Mouse (Mus musculus): ENCODE results near the gene Tifa. TPM values are rescaled to one million over a fixed set of nuclear protein-coding genes. Genes with fewer than 3 reads are reported as not detected.
A peak's percentile ranks its signal among the peaks of the same experiment; 100 is the strongest.

The Tifa gene
- polyA plus RNA-seq, 1 experiment from 2014 or later, result 3.4 TPM

DNA sequence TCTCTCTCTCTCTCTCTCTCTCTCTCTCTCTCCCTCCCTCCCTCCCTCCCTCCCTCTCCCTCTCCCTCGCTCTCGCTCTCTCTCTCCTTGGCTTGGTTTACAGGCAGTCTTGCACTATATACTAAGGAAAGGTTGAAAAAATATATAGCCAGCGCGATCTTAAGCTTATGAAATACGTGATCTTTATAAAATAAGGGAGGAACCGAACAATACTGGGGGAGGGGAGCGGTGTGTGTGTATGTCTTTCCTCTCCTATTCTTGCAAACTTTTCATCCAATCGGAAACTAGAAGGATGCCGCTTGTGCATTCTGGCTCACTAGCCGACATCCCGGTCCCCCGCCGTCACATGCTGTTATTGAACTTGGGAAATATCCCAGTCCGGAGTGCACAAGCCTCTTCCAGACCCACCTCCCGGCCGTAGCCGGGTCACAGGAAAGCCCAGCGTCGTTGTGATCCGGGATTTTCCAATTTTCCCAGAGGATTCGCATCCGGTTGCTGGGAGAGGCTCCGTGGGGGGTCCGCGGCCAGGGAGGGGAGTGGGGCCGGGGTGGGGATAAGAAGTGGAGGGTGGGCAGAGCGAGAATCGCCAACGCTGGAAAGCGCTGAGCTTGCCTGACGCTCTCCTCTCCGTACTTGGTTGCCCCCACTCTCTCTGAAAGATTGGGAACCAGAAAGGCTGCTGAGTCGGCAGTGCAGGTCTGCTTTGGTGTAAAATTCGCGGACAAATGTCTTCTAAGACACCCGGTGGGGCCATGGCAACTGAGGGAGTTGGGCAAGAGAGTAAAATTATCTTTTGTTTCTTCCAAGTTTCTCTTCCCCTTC, 840 bp downstream of the Tifa start:
- H3K27me3 ChIP-seq, result peaks cover 34% of the 10 kb centered on the region
- 1% methylated on average over 35 of the region's 36 CpGs for WGBS
- peaks cover 16% of the 10 kb centered on the region for H3K4me1 ChIP-seq
- H3K4me2 ChIP-seq (replicated peaks), result peak overlapping the region; percentile 98
- H3K36me3 ChIP-seq, result no peaks in the 10 kb centered on the region
- H3K9ac ChIP-seq, result peak overlapping the region; percentile 70
- H3K9me3 ChIP-seq, result no peaks in the 10 kb centered on the region
- H3K4me3 ChIP-seq, result peak overlapping the region; percentile 64
- ATAC-seq (ENCODE audit: low FRiP score, low read depth), result peak; percentile 49; the same call in 1 of the 2 replicates
- H3K27ac ChIP-seq, result no peak overlapping the region

DNA sequence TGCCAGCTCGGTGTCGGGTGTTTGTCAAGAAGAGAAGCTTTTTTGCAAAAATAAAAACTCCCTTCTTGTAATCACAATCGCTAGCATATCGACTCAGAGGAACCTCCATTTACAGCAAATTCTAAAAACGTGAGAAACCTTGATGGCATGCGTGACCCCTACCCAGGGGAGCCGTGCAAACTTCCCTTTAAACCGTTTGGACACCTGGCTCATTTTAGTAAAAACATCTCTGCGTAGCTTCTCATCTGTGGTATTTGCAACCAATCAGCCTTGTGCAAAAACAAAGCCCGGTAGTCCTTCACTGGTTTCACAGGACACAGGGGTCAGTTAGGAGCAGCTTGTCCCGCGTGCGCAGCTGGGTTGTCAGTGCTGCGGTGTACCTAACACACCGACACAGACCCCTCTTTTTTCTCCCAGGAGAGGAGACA, 1.5 kb downstream of the Tifa start:
- no peak for ATAC-seq (ENCODE audit: low FRiP score, low read depth)

DNA sequence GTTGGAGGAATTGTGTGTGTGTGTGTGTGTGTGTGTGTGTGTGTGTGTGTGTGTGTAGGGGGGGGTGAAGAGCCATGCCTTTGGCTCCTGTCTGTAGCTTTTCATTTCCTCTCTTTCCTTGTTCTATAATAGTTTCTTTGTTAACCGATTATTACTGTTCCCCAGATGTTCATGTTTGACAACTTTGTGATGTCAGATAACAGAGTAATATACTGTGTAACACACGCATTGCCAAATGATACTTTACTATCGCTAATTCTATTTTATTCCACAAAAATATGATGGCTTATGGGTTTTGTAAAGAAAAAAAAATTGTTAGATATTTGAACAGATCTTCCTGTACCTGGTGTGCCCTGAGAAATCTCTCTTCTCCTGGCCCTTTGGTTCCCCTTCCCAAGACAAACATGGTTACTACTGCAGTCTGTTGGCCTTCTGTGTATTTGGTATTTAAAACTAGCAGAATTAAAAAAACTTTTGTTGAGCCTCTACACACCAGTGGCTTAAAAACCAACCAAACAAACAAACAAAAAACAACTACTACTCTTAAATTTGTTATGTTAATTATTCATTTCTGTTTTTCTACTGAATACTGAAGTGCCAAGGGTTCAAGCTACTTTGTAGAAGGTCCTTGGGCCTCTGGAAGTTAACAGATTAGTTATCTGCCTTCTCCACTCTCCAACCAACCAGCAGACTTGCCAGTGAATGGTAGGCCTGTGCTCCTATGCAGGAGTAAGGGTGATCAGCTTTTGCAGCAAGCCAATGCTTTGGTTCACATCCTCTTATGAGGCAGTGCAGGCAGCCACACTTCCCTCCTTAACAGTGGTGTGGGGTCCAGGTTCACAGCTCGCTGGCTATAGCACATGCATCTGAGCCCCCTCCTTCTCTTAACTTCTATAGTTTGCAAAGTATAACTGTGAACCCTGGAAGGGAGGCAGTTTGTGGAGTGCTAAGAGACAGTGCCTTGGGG, 2.3 kb downstream of the Tifa start:
- WGBS, result 49% methylated on average over 4 of the region's 4 CpGs
- H3K4me2 ChIP-seq (replicated peaks), result peak overlapping the region; percentile 98; the same call in 1 of the 2 replicates
- no peaks in the 10 kb centered on the region for H3K36me3 ChIP-seq
- H3K4me3 ChIP-seq, result peak overlapping the region; percentile 64; the same call in 1 of the 2 replicates
- H3K4me1 ChIP-seq, result peaks cover 16% of the 10 kb centered on the region
- ATAC-seq (ENCODE audit: low FRiP score, low read depth), result no peak
- no peak overlapping the region for H3K27ac ChIP-seq
- H3K9ac ChIP-seq, result no peak overlapping the region
- H3K9me3 ChIP-seq, result no peaks in the 10 kb centered on the region
- H3K27me3 ChIP-seq, result peaks cover 32% of the 10 kb centered on the region

More for the DNA sequence above, 1.5 kb downstream of the Tifa start:
- no peaks in the 10 kb centered on the region for H3K9me3 ChIP-seq
- no peaks in the 10 kb centered on the region for H3K36me3 ChIP-seq
- H3K9ac ChIP-seq, result 0 out of 2 replicates have a peak overlapping the region, but pooled peaks have one; percentile 70
- H3K27me3 ChIP-seq, result peaks cover 34% of the 10 kb centered on the region
- peak overlapping the region; percentile 98 for H3K4me2 ChIP-seq (replicated peaks)
- 3% methylated on average over 15 of the region's 15 CpGs for WGBS
- H3K27ac ChIP-seq, result no peak overlapping the region
- peak overlapping the region; percentile 64 for H3K4me3 ChIP-seq
- peaks cover 16% of the 10 kb centered on the region for H3K4me1 ChIP-seq

DNA sequence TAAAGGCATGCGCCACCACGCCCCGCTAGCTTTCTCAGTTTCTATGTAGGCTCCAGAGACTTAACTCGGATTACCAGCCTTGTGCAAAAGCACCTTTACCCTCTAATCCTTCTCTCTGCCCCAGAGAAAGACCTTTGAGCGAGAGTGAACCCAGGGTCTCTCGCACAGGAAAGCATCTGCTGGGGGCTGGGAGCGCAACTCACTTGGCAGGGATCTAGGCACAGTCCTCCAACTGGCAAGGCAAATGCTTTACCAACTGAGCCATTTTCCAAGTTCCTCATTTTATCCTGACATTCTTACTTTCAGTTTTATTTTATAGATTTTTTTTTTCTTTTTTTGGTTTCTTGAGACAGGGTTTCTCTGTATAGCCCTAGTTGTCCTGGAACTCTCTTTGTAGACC, 3.4 kb downstream of the Tifa start:
- H3K4me2 ChIP-seq (replicated peaks), result no peak overlapping the region
- 81% methylated on average over 7 of the region's 7 CpGs for WGBS

DNA sequence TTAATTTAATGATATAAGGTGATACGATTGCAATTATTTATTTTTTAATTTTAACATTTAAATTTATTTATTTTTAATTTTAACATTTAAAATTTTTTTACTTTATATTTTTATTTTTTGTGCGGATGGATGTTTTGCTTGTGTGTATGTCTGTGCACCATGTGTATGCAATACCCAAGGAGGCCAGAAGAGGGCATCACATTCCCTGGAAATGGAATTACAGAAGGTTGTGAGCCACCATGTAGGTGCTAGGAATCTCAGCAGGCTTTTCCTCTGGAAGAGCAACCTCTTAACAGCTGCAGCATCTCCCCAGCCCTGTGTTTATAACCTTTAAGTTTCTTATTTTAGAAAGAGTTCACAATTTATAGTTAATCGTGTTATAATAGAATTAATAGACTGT, 6.2 kb downstream of the Tifa start:
- Histone ChIP-seq H3K9ac (no peak overlapping the region), H3K9me3 (no peaks in the 10 kb centered on the region)

More for the DNA sequence above, 3.4 kb downstream of the Tifa start:
- Histone ChIP-seq H3K4me1 (peaks cover 16% of the 10 kb centered on the region), H3K4me3 (no peak overlapping the region), H3K9me3 (no peaks in the 10 kb centered on the region), H3K9ac (no peak overlapping the region), H3K36me3 (no peaks in the 10 kb centered on the region), H3K27ac (no peak overlapping the region), H3K27me3 (peaks cover 27% of the 10 kb centered on the region)
- no peak for ATAC-seq (ENCODE audit: low FRiP score, low read depth)

DNA sequence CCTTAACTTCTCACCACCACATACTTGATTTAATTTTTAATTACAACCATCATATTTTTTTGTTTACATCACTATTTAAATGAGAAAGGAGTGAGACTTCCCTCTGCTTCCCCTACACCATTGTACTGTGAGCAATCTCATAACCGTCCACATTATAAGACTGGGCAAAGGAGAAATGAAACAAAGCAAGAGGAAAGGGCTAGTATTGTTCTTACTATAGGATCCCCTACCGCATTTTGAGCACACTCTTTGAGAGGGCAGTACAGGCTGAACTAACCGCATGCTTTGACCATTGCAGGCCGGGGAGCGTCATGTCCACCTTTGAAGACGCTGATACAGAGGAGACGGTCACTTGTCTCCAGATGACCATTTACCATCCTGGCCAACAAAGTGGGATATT, 6.7 kb downstream of the Tifa start:
- Histone ChIP-seq H3K4me1 (peaks cover 1% of the 10 kb centered on the region), H3K27ac (no peak overlapping the region), H3K27me3 (peaks cover 7% of the 10 kb centered on the region), H3K4me3 (no peak overlapping the region), H3K9me3 (no peaks in the 10 kb centered on the region), H3K9ac (no peak overlapping the region), H3K4me2 (replicated peaks) (no peak overlapping the region), H3K36me3 (no peaks in the 10 kb centered on the region)
- no peak for ATAC-seq (ENCODE audit: low FRiP score, low read depth)
- 92% methylated on average over 7 of the region's 7 CpGs for WGBS

More for the DNA sequence above, 6.2 kb downstream of the Tifa start:
- no peak for ATAC-seq (ENCODE audit: low FRiP score, low read depth)
- Histone ChIP-seq H3K4me2 (replicated peaks) (no peak overlapping the region), H3K4me3 (no peak overlapping the region), H3K4me1 (peaks cover 6% of the 10 kb centered on the region), H3K27me3 (peaks cover 8% of the 10 kb centered on the region), H3K36me3 (no peaks in the 10 kb centered on the region), H3K27ac (no peak overlapping the region)
- 92% methylated on average over 3 of the region's 3 CpGs for WGBS

DNA sequence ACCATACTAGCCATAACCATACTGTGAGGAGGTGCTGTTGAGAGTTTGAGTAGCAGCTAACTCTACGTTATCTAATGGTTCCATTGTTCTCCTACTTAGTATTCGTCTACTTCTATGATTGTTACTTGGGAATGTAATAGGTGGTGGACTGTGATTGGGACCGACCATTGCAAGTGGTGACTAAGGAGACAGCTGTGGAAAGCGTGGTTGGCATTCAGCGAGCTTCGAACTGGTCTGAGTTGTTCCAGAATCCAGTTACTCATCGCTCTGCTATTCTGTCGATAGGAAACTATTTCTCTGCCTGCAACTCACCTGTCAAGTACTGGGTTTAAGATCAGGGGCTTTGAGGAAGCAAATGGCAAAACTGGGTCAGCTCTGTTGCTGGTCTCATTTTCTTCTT, 11.6 kb downstream of the Tifa start:
- no peak overlapping the region for H3K4me2 ChIP-seq (replicated peaks)
- H3K9me3 ChIP-seq, result no peaks in the 10 kb centered on the region
- 93% methylated on average over 8 of the region's 8 CpGs for WGBS
- no peak overlapping the region for H3K9ac ChIP-seq
- no peaks in the 10 kb centered on the region for H3K27me3 ChIP-seq
- no peak overlapping the region for H3K4me3 ChIP-seq
- H3K36me3 ChIP-seq, result peaks cover 9% of the 10 kb centered on the region
- ATAC-seq (ENCODE audit: low FRiP score, low read depth), result no peak
- no peaks in the 10 kb centered on the region; the same call in 1 of the 2 replicates for H3K4me1 ChIP-seq
- no peak overlapping the region for H3K27ac ChIP-seq

DNA sequence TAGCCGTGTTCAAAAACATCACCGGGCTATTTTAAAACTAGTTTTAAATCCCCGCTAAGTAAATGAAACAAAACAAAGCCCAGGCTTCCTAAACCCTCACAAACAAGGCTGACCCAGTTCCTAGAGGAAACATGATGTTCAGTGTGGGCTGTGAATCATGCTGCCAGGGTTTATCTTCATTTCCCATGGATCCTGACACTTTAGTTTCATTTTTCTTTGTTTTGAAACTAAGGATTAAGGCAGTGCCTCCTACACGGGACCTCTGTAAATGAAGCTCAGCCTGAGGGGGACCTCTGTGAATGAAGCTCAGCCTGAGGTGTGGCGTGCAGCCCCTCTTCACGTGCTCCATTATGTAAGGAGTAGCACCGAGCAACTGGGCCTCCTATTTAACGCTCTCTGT, 13.2 kb downstream of the Tifa start:
- 48% methylated on average over 8 of the region's 8 CpGs for WGBS
- no peaks in the 10 kb centered on the region for H3K9me3 ChIP-seq
- no peak overlapping the region for H3K4me2 ChIP-seq (replicated peaks)
- H3K27ac ChIP-seq, result no peak overlapping the region
- no peak overlapping the region for H3K9ac ChIP-seq
- H3K4me1 ChIP-seq, result no peaks in the 10 kb centered on the region; the same call in 1 of the 2 replicates
- H3K4me3 ChIP-seq, result no peak overlapping the region
- H3K36me3 ChIP-seq, result peaks cover 19% of the 10 kb centered on the region
- ATAC-seq (ENCODE audit: low FRiP score, low read depth), result no peak
- no peaks in the 10 kb centered on the region for H3K27me3 ChIP-seq

DNA sequence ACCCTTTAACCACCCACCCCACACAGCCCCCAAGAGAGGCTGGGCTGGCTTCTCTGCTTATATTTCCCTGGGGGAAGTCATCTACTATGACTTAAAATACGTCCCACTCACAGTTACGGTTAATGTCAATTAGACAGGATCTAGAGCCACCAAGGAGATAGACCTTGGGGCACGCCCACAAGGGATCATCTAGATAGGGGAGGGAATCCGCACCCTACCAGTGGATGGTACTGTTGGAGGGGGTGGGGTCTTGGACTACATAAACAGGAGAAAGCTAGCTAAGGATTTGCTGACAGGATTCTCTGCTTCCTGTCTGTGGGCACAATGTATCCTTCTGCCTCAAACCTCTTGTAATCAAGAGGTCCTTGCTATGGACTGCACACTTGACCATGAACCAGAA, 14.8 kb downstream of the Tifa start:
- 86% methylated on average over 4 of the region's 4 CpGs for WGBS
- H3K4me1 ChIP-seq, result no peaks in the 10 kb centered on the region; the same call in 1 of the 2 replicates
- no peak overlapping the region for H3K9ac ChIP-seq
- H3K4me3 ChIP-seq, result no peak overlapping the region
- ATAC-seq (ENCODE audit: low FRiP score, low read depth), result no peak
- H3K36me3 ChIP-seq, result peaks cover 35% of the 10 kb centered on the region
- H3K9me3 ChIP-seq, result no peaks in the 10 kb centered on the region
- no peak overlapping the region for H3K27ac ChIP-seq
- no peak overlapping the region for H3K4me2 ChIP-seq (replicated peaks)
- H3K27me3 ChIP-seq, result no peaks in the 10 kb centered on the region

DNA sequence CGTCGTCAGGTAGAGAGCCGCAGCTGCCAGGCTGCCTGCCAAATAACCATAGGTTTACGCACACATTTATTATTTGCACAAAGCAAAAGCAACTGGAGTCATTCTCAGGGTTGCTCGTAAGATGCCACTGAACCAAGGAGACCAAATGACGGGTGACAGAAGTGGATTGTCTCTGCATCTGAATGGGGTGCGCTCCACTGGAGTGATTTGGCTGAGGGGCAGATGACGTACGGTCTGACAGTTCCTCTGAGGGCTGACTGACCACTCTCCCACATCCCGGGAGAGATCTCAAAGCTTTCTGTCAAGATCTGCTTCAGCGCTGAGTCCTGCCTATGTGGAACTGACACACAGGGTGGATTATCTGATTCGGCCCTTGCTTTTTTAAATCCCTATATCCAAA, 15.5 kb downstream of the Tifa start:
- H3K9ac ChIP-seq, result no peak overlapping the region
- H3K4me2 ChIP-seq (replicated peaks), result no peak overlapping the region
- no peaks in the 10 kb centered on the region for H3K27me3 ChIP-seq
- ATAC-seq (ENCODE audit: low FRiP score, low read depth), result no peak
- H3K27ac ChIP-seq, result no peak overlapping the region
- no peak overlapping the region for H3K4me3 ChIP-seq
- 77% methylated on average over 12 of the region's 12 CpGs for WGBS
- no peaks in the 10 kb centered on the region; the same call in 1 of the 2 replicates for H3K4me1 ChIP-seq
- H3K9me3 ChIP-seq, result no peaks in the 10 kb centered on the region
- peaks cover 41% of the 10 kb centered on the region for H3K36me3 ChIP-seq

DNA sequence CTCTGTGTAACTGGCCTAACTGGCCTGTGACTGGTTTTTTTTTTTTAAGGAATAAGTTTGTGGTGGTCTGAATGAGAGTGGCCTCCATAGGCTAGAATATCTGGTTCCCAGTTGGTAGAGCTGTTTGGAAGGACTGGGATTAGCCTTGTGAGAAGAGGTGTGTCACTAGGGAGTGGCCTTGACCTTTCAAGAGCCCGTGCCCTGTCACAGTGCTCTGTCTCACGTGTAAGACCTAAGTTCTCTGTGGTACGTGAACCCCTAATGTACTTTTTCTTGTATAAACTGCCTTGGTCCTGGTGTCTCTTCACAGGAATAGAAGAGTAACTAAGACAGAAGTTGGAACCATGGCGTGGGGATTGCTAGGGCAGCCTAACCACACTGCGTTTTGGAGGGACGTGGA, 16.4 kb downstream of the Tifa start:
- no peaks in the 10 kb centered on the region; the same call in 1 of the 2 replicates for H3K4me1 ChIP-seq
- 93% methylated on average over 6 of the region's 6 CpGs for WGBS
- no peak overlapping the region for H3K4me3 ChIP-seq
- no peak overlapping the region for H3K27ac ChIP-seq
- H3K9me3 ChIP-seq, result no peaks in the 10 kb centered on the region
- H3K9ac ChIP-seq, result no peak overlapping the region
- ATAC-seq (ENCODE audit: low FRiP score, low read depth), result no peak
- H3K27me3 ChIP-seq, result no peaks in the 10 kb centered on the region
- H3K36me3 ChIP-seq, result peaks cover 49% of the 10 kb centered on the region
- no peak overlapping the region for H3K4me2 ChIP-seq (replicated peaks)

DNA sequence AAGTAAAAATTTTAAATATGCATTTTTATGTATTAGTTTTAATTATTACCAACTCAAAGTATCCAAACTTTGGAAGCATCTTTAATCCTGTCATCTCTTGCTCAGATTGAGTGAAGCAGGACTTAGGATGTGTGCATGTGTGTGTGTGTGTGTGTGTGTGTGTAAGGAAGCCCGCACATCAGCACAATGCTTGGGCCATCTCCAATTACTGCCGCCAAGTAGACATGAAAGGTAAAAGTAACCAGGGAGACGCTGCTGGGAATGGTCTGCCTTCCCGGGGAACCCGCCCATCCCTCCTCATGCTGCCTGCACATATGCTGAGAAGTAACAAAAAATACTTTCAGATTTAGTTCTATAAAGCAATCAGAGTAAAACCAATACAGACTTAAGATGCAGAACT, 18.2 kb downstream of the Tifa start:
- Histone ChIP-seq H3K27me3 (no peaks in the 10 kb centered on the region), H3K4me3 (no peak overlapping the region), H3K27ac (no peak overlapping the region), H3K4me1 (no peaks in the 10 kb centered on the region; the same call in 1 of the 2 replicates), H3K4me2 (replicated peaks) (no peak overlapping the region), H3K9ac (no peak overlapping the region), H3K36me3 (peaks cover 65% of the 10 kb centered on the region), H3K9me3 (no peaks in the 10 kb centered on the region)
- WGBS, result 83% methylated on average over 5 of the region's 5 CpGs
- no peak for ATAC-seq (ENCODE audit: low FRiP score, low read depth)

All from limb, embryonic 13.5 days (tissue).